Mouse (Mus musculus) limb, embryonic 11.5 days (tissue): Measurements from ENCODE around the gene Dctn2. TPM values are rescaled to one million over a fixed set of nuclear protein-coding genes. Genes with fewer than 3 reads are reported as not detected.

ENCODE experiments used
- ATAC-seq: fragments of 200-750 bp; cut with Nextera tagmentation; 2 replicates; pipeline ENCODE4 v1.8.0; 2017; ENCODE audit warnings: low read depth; ENCODE audit not compliant: insufficient number of reproducible peaks, low FRiP score, low TSS enrichment
- DNase-seq: peaks from one replicate; pipeline ENCODE4 v3.0.0-alpha.2; 2015; ENCODE audit warnings: low spot score
- H3K27ac ChIP-seq: fragments of 300-500 bp; sonication (generic); replicated peaks from 2 replicates; pipeline ENCODE4 v1.5.1; 2014; ENCODE audit warnings: low read depth, mild to moderate bottlenecking, low read length
- H3K27me3 ChIP-seq: fragments of 300-500 bp; sonication (generic); 2 replicates; pipeline ENCODE4 v1.6.1; 2014; ENCODE audit warnings: mild to moderate bottlenecking, low read length, mixed read lengths; ENCODE audit not compliant: control insufficient read depth, insufficient read depth
- H3K36me3 ChIP-seq: fragments of 300-500 bp; sonication (generic); 2 replicates; pipeline ENCODE4 v1.6.1; 2014; ENCODE audit warnings: mild to moderate bottlenecking, low read length, moderate library complexity, mixed read lengths; ENCODE audit not compliant: control insufficient read depth, insufficient read depth
- H3K4me1 ChIP-seq: fragments of 300-500 bp; sonication (generic); 2 replicates; pipeline ENCODE4 v1.6.1; 2014; ENCODE audit warnings: low read length, mixed read lengths; ENCODE audit not compliant: control insufficient read depth, insufficient read depth
- H3K4me2 ChIP-seq: fragments of 300-500 bp; sonication (generic); 2 replicates; pipeline ENCODE4 v1.6.1; 2014; ENCODE audit warnings: low read depth, mild to moderate bottlenecking, moderate library complexity; ENCODE audit not compliant: severe bottlenecking
- H3K4me3 ChIP-seq: fragments of 300-500 bp; sonication (generic); 2 replicates; pipeline ENCODE4 v1.5.1; 2014; ENCODE audit warnings: low read depth, low read length
- H3K9ac ChIP-seq: fragments of 300-500 bp; sonication (generic); 2 replicates; pipeline ENCODE4 v1.6.1; 2014; ENCODE audit warnings: mild to moderate bottlenecking, low read length
- H3K9me3 ChIP-seq: fragments of 300-500 bp; sonication (generic); 2 replicates; pipeline ENCODE4 v1.6.1; 2016; ENCODE audit warnings: low read length; ENCODE audit not compliant: control insufficient read depth
- WGBS: fragments of 180-500 bp; shearing (Covaris S2); extraction: QIAGEN DNeasy Blood & Tissue Kit; methylation state at CpG from one replicate; pipeline ENCODE4 v1.1.7; 2014; 5-methylcytosine and 5-hydroxymethylcytosine counted together
- polyA plus RNA-seq: library from polyadenylated mRNA; unstranded; fragments of >200 nt; fragmentation: Nextera tagmentation; extraction: Ambion mirVana; gene quantifications from 2 replicates; pipeline ENCODE4 v1.2.1, GENCODE M21; 2014

Gene Dctn2
- polyA plus RNA-seq, 1 experiment from 2014 or later: 170 TPM

- Histone ChIP-seq H3K9ac (no peak overlapping the region), H3K4me1 (no peaks in the 10 kb centered on the region; the same call in 1 of the 2 replicates), H3K27ac (no peak overlapping the region), H3K4me2 (no peak overlapping the region), H3K4me3 (no peak overlapping the region), H3K9me3 (no peaks in the 10 kb centered on the region), H3K36me3 (no peaks in the 10 kb centered on the region), H3K27me3 (0 out of 2 replicates have a peak, but pooled peaks cover 6% of the 10 kb centered on the region)
- no peak for ATAC-seq
- 82% methylated on average over 6 of the region's 6 CpGs for WGBS
- DNase-seq: no peak
Observed at GRCm38 (mm10) chr10:127257790-127258189, 8.4 kb upstream of the Dctn2 start.

- H3K4me3 ChIP-seq: no peak overlapping the region
- no peak for ATAC-seq
- H3K36me3 ChIP-seq: no peaks in the 10 kb centered on the region
- H3K9me3 ChIP-seq: no peaks in the 10 kb centered on the region
- H3K9ac ChIP-seq: no peak overlapping the region
- no peak overlapping the region for H3K4me2 ChIP-seq
- H3K27ac ChIP-seq: no peak overlapping the region
- 77% methylated on average over 8 of the region's 8 CpGs for WGBS
- peaks cover 9% of the 10 kb centered on the region; the same call in 1 of the 2 replicates for H3K27me3 ChIP-seq
- H3K4me1 ChIP-seq: peaks cover 2% of the 10 kb centered on the region; the same call in 1 of the 2 replicates
- no peak for DNase-seq
Observed at GRCm38 (mm10) chr10:127258489-127258888, 7.7 kb upstream of the Dctn2 start.

GRCm38 (mm10) chr10:127261706-127262547 is 4.2 kb upstream of the Dctn2 start:
- 68% methylated on average over 15 of the region's 15 CpGs for WGBS
- ATAC-seq: no peak
- peaks cover 17% of the 10 kb centered on the region; the same call in 1 of the 2 replicates for H3K27me3 ChIP-seq
- no peaks in the 10 kb centered on the region for H3K36me3 ChIP-seq
- peak overlapping the region; percentile 43 for H3K4me3 ChIP-seq
- H3K9me3 ChIP-seq: no peaks in the 10 kb centered on the region
- peak overlapping the region; percentile 86 for H3K4me2 ChIP-seq
- no peak overlapping the region for H3K27ac ChIP-seq
- peak overlapping the region; percentile 1; the same call in 1 of the 2 replicates for H3K9ac ChIP-seq
- H3K4me1 ChIP-seq: peaks cover 4% of the 10 kb centered on the region
- DNase-seq: no peak

- Histone ChIP-seq H3K4me2 (peak within 1 kb of the TSS; percentile 86), H3K36me3 (no peaks in the 10 kb centered on the region), H3K9ac (peak within 1 kb of the TSS; percentile 53; the same call in 1 of the 2 replicates), H3K27me3 (peaks cover 17% of the 10 kb centered on the region; the same call in 1 of the 2 replicates), H3K27ac (no peak within 1 kb of the TSS), H3K4me3 (peak within 1 kb of the TSS; percentile 43), H3K9me3 (no peaks in the 10 kb centered on the region), H3K4me1 (peaks cover 9% of the 10 kb centered on the region)
- under 1% methylated on average over 53 of the region's 53 CpGs for WGBS
- ATAC-seq: no peak
- DNase-seq: peak; percentile 69
Observed at GRCm38 (mm10) chr10:127262548-127263398, 3.4 kb upstream of the Dctn2 start, which contains the start of gene Kif5a. TSS of gene Kif5a (minus strand) at chr10:127263348.

GRCm38 (mm10) chr10:127263631-127264030 is 2.5 kb upstream of the Dctn2 start:
- no peaks in the 10 kb centered on the region for H3K9me3 ChIP-seq
- H3K27me3 ChIP-seq: peaks cover 17% of the 10 kb centered on the region; the same call in 1 of the 2 replicates
- 62% methylated on average over 3 of the region's 3 CpGs for WGBS
- H3K4me2 ChIP-seq: no peak overlapping the region
- H3K36me3 ChIP-seq: no peaks in the 10 kb centered on the region
- H3K4me1 ChIP-seq: peaks cover 9% of the 10 kb centered on the region
- no peak for ATAC-seq
- no peak overlapping the region for H3K9ac ChIP-seq
- DNase-seq: no peak
- 0 out of 2 replicates have a peak overlapping the region, but pooled peaks have one; percentile 43 for H3K4me3 ChIP-seq
- H3K27ac ChIP-seq: no peak overlapping the region

GRCm38 (mm10) chr10:127264336-127264735 is 1.8 kb upstream of the Dctn2 start:
- no peaks in the 10 kb centered on the region for H3K36me3 ChIP-seq
- no peak overlapping the region for H3K27ac ChIP-seq
- H3K4me1 ChIP-seq: peaks cover 9% of the 10 kb centered on the region
- ATAC-seq: no peak
- H3K27me3 ChIP-seq: peaks cover 17% of the 10 kb centered on the region; the same call in 1 of the 2 replicates
- H3K4me3 ChIP-seq: no peak overlapping the region
- no peak overlapping the region for H3K9ac ChIP-seq
- 77% methylated on average over 8 of the region's 8 CpGs for WGBS
- DNase-seq: no peak
- H3K9me3 ChIP-seq: no peaks in the 10 kb centered on the region
- no peak overlapping the region for H3K4me2 ChIP-seq

GRCm38 (mm10) chr10:127264971-127265370 is 1.2 kb upstream of the Dctn2 start:
- Histone ChIP-seq H3K27me3 (peaks cover 17% of the 10 kb centered on the region; the same call in 1 of the 2 replicates), H3K4me2 (no peak overlapping the region), H3K4me1 (peaks cover 9% of the 10 kb centered on the region), H3K4me3 (no peak overlapping the region), H3K27ac (no peak overlapping the region), H3K9me3 (no peaks in the 10 kb centered on the region), H3K36me3 (no peaks in the 10 kb centered on the region), H3K9ac (no peak overlapping the region)
- ATAC-seq (no peak), DNase-seq (no peak)
- 79% methylated on average over 4 of the region's 4 CpGs for WGBS

- no peak overlapping the region for H3K27ac ChIP-seq
- peaks cover 9% of the 10 kb centered on the region for H3K4me1 ChIP-seq
Observed at GRCm38 (mm10) chr10:127265727-127266111, 449 bp upstream of the Dctn2 start.

More at GRCm38 (mm10) chr10:127265727-127266111, 449 bp upstream of the Dctn2 start:
- Histone ChIP-seq H3K9ac (no peak overlapping the region), H3K4me2 (peak overlapping the region; percentile 90; the same call in 1 of the 2 replicates), H3K36me3 (no peaks in the 10 kb centered on the region), H3K4me3 (peak overlapping the region; percentile 100), H3K27me3 (peaks cover 17% of the 10 kb centered on the region; the same call in 1 of the 2 replicates), H3K9me3 (no peaks in the 10 kb centered on the region)
- WGBS: 29% methylated on average over 4 of the region's 4 CpGs
- DNase-seq: no peak
- ATAC-seq: no peak; the same call in 1 of the 2 replicates
